Mouse (Mus musculus) kidney, adult 18-20 months (tissue): ENCODE data around the gene Exoc3.
A peak's percentile ranks its signal among the peaks of the same experiment; 100 is the strongest.

Source experiments
- DNase-seq: peaks from one replicate; pipeline ENCODE4 v3.0.0; 2021

Exoc3 gene

DNA sequence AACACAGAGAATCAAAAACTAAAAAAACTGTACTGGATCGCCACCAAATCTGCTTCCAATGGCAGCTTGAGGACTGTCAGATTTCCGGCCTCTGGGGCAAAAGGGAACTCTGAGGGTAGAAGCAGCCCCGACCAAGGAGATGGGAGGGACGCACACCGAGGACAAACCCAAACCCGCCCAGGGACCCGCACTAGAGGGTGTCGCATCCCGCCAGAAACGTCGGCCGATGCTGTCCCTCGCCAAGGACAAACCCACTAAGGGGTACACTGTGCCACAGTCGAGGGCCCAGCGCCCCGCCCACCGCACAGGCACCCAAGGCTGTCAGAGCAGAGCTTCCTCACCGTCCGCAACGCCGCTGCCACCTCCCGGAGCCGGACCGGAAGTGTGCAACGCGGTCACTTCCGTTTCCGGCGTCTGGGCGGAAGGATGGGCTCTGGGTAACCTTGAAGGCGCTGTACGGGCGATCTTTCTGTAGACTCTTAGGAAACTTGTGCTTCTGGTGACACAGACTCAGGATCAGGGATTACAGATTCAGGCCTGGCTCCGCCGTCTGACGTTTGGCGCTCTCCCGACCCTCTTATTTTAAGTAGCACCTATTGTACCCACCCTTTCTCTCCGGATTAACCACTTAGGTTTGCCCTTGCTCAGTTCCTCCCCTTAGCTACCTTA is at the start of gene Exoc3:
Exoc3 (minus strand) TSS at position 416 of the 669 bp plus-strand sequence.
- DNase-seq: peak; percentile 93

GRCm38 (mm10) chr13:74246494-74246893 is 38.0 kb upstream of the Exoc3 start:
- no peak for DNase-seq

GRCm38 (mm10) chr13:74245899-74246231 is 37.3 kb upstream of the Exoc3 start:
- DNase-seq: no peak

GRCm38 (mm10) chr13:74245214-74245898 is 36.8 kb upstream of the Exoc3 start:
- DNase-seq: peak; percentile 46

GRCm38 (mm10) chr13:74237574-74237973 is 29.0 kb upstream of the Exoc3 start:
- DNase-seq: no peak

DNA sequence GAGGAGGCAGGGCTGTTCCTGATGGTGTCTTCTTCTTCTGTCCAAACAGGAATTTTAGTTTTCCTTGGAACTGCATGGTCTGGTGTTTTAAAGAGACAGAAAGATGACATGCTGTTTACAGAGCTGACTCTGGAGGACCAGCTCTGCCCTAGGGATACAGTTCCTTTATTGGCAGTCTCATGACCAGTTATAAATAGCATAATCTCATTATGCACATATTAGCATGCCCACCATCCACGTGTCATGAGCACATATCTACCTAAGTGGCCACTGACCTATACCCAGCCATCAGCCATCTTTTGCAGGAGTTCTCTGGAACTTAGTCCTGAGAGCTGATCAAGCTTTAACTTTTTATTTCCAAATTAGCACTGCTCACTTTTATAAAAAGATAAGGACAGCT is 12.1 kb upstream of the Exoc3 start:
- DNase-seq: no peak

- DNase-seq: no peak
These were observed 9.9 kb upstream of the Exoc3 start for GRCm38 (mm10) chr13:74218441-74218840.

- DNase-seq: no peak
These were observed 434 bp upstream of the Exoc3 start for GRCm38 (mm10) chr13:74208986-74209345.

GRCm38 (mm10) chr13:74196451-74196850 is 12.1 kb downstream of the Exoc3 start:
- DNase-seq: no peak

DNA sequence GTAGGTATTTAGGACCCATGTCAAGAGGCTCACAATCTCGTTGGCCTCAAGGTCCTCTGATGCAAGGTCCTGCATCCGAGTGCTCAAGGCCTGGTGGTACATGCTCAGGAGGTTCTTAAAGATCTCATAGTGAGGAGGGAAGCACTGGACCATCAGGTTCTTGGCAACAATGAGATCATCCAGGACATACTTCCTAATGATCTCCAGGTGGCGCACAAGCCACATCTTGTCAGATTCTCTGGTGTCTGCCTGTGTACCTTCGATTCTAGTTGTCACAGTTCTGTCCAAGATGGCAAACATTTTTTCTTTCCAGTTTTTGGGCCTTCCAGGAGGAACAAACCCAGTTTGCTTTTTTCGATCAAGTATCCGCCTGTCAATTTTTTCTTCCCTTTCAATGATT is 15.9 kb downstream of the Exoc3 start:
- no peak for DNase-seq

DNA sequence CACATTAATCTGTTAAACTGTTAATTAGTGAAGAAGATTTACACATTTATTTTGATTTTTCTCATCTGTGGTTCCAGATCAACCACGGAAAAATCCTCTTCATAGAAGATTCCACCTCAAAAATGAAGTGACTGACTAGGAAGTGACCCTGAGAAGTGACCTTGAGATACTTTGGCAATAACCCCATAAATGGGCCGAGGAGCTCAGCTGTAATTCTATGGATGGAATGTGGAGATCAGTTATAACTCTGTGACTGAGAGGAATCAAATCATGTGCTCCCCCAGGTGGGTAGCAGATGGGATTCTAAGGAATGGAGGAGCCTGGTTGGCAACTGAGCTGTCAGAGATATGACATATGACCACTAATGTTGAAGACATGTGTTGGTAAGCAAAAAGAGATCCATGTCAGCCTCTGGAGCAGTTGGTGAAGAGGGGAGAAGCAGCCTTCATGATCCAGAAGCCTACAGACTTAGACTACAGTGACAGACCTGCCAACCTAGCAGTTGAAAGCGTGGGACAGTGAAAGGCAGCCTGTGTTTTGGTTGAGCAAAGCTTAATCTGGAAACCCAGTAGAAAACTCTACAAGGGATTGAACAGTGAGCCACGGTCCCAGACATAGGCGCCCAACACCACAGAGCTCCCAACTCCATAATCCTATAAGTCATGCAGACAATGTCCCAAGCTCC is 25.4 kb downstream of the Exoc3 start:
- DNase-seq: no peak

- no peak for DNase-seq
These were observed 36.5 kb downstream of the Exoc3 start for GRCm38 (mm10) chr13:74172036-74172435.

- no peak for DNase-seq
These were observed 38.9 kb downstream of the Exoc3 start for GRCm38 (mm10) chr13:74169446-74170164.

GRCm38 (mm10) chr13:74167492-74167891 is 41.0 kb downstream of the Exoc3 start:
- DNase-seq: no peak

- DNase-seq: no peak
These were observed 41.5 kb downstream of the Exoc3 start for GRCm38 (mm10) chr13:74167057-74167413.

GRCm38 (mm10) chr13:74166348-74167056 is 42.0 kb downstream of the Exoc3 start:
- no peak for DNase-seq

GRCm38 (mm10) chr13:74147327-74147726 is 61.2 kb downstream of the Exoc3 start:
- no peak for DNase-seq

GRCm38 (mm10) chr13:74145983-74146622 is 62.4 kb downstream of the Exoc3 start:
- DNase-seq: no peak

DNA sequence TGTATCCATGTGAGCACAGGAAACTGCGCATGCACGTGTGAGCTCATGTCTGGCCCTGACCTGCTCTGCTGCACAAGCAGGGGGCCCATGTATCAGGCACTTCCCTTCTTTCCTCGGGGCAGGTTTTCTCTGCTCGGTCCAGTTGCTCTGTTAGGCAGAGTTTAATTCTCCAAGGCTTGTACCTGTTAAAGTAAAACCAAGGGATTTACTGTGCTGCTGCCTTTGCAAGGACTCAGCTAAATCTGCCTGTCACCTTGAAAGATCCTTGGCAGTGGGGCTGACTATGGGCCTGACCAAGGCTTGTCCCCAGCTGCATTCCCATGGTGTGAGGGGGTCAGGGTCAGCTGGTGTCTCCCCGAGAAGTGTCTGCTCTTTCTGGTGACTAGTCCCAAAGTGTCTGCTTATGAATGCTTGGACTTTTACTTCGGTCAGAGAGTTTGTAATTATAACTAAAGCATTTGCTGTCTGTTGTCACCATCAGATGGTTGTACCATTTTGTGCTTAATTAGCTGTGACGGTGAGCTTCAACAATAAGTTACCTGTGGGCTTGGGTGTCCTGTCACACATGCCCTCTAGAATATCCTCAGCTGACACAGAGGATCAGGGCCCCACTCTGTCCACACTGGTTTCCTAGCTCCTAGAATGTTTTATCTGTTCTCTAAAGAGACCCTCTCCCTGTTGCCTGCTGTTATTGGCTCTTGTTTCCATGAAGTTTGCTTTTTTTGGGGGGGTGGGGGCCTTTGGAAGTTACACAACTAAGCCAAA is 64.2 kb downstream of the Exoc3 start:
- peak; percentile 76 for DNase-seq

GRCm38 (mm10) chr13:74143282-74143681 is 65.2 kb downstream of the Exoc3 start:
- DNase-seq: no peak

DNA sequence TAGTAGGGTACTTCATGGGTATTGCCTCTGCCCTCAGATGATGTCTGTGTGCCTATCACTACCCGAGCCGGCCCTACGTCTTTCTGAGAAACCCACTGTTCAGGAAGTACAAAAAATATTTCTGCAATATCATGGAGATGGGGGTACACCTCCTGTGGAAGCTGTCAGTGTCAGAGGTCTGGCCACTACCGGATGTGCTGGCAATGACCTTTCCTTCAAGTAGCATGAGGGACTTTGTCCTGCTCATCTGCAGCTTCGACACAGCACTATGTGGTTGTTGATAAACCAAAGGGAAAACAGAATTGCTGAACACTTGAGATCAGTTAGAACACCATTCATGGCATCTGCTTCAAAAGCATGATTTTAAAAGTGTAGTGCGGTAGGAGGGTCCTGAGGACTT is 67.7 kb downstream of the Exoc3 start:
- peak; percentile 52 for DNase-seq
